Mouse (Mus musculus) liver, embryonic 14.5 days (tissue): ENCODE measurements around the gene Ssbp3. TPM values are rescaled to one million over a fixed set of nuclear protein-coding genes. Genes with fewer than 3 reads are reported as not detected.

ENCODE experiments used
- ATAC-seq: fragments of 200-750 bp; cut with Nextera tagmentation; 2 replicates; pipeline ENCODE4 v1.8.0; 2017; ENCODE audit warnings: moderate number of reproducible peaks, mild to moderate bottlenecking, moderate library complexity; ENCODE audit not compliant: insufficient read depth
- DNase-seq, 3 experiments: peaks; one replicate each; pipeline ENCODE4 v3.0.0-alpha.2; 2012 to 2013; ENCODE audit warnings: low read depth in 3 of 3, low spot score in 3 of 3
- H3K27ac ChIP-seq: fragments of 300-500 bp; sonication (generic); 2 replicates; pipeline ENCODE4 v1.5.1; 2014; ENCODE audit warnings: moderate library complexity, mild to moderate bottlenecking, control low read depth, inconsistent platforms
- H3K27me3 ChIP-seq: fragments of 300-500 bp; sonication (generic); 2 replicates; pipeline ENCODE4 v1.6.1; 2014; ENCODE audit warnings: mild to moderate bottlenecking, low read length, moderate library complexity; ENCODE audit not compliant: control insufficient read depth, insufficient read depth
- H3K36me3 ChIP-seq: fragments of 300-500 bp; sonication (generic); replicated peaks from 2 replicates; pipeline ENCODE4 v1.6.1; 2014; ENCODE audit warnings: low read depth; ENCODE audit not compliant: control insufficient read depth, insufficient read depth
- H3K4me1 ChIP-seq, 2 experiments: fragments of 200-500 bp in 1 of 2; fragments of 300-500 bp in 1 of 2; sonication (generic) in 1 of 2; replicated peaks; 2 replicates each; pipeline ENCODE4 v1.6.1; 2012 to 2014; ENCODE audit warnings: antibody characterized with exemption in 1 of 2, inconsistent platforms in 1 of 2, low read length in 1 of 2; ENCODE audit not compliant: control insufficient read depth in 2 of 2, insufficient read depth in 2 of 2
- H3K4me2 ChIP-seq: fragments of 300-500 bp; sonication (generic); 2 replicates; pipeline ENCODE4 v1.6.1; 2014; ENCODE audit warnings: low read depth, mild to moderate bottlenecking, control low read depth, moderate library complexity
- H3K4me3 ChIP-seq, 2 experiments: fragments of 200-500 bp in 1 of 2; fragments of 300-500 bp in 1 of 2; sonication (generic) in 1 of 2; 2 replicates each; pipeline ENCODE4 v1.5.1; 2012 to 2014; ENCODE audit warnings: low read depth in 2 of 2, low read length in 2 of 2, mild to moderate bottlenecking in 2 of 2, control low read depth in 1 of 2, inconsistent platforms in 1 of 2, moderate library complexity in 1 of 2; ENCODE audit not compliant: insufficient read depth in 1 of 2
- H3K9ac ChIP-seq: fragments of 300-500 bp; sonication (generic); replicated peaks from 2 replicates; pipeline ENCODE4 v1.6.1; 2014; ENCODE audit warnings: mild to moderate bottlenecking, control low read depth, moderate library complexity
- H3K9me3 ChIP-seq: fragments of 300-500 bp; sonication (generic); 2 replicates; pipeline ENCODE4 v1.6.1; 2016; ENCODE audit warnings: low read length, mixed read lengths; ENCODE audit not compliant: control insufficient read depth
- CTCF ChIP-seq: IDR thresholded peaks from 2 replicates; pipeline ENCODE4 v1.5.1; 2016; ENCODE audit warnings: antibody characterized with exemption, low read depth, control low read depth
- EP300 ChIP-seq: IDR thresholded peaks from 2 replicates; pipeline ENCODE4 v1.6.1; 2016; ENCODE audit warnings: antibody characterized with exemption, low read depth
- WGBS: fragments of 180-500 bp; shearing (Covaris S2); extraction: QIAGEN DNeasy Blood & Tissue Kit; methylation state at CpG from one replicate; pipeline ENCODE4 v1.1.7; 2014; ENCODE audit not compliant: insufficient replicate concordance; 5-methylcytosine and 5-hydroxymethylcytosine counted together
- polyA plus RNA-seq, 2 experiments: library from polyadenylated mRNA; depleted of rRNA in 1 of 2; stranded (reverse) in 1 of 2; unstranded in 1 of 2; fragments of >200 nt; fragmentation: Nextera tagmentation in 1 of 2; extraction: Ambion mirVana in 1 of 2; gene quantifications; 2 replicates each; pipeline versions ENCODE4 v1.2.1 to v1.2.3; 2012 to 2014

Ssbp3 gene
- polyA plus RNA-seq, 2 experiments: 33.0 to 52.1 TPM

DNA sequence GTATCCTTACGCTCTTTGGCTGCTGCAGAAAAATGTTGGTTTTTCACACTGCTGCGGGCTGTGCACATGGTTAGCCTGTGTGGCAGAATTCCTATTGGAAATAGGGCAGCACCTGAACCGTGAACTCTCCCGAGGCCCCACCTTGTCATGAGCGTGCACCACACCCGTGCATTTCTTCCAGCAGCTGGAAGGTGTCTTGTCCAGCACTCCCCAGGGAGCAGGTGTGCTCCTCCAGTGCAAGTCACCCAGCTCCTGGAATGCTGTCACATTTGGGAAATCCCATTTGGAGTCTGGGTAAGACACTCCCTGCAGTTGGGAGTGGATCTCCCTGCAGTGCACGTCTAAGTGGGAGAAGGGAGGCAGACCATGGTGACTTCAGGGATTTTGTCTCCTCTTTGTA is 38.0 kb downstream of the Ssbp3 start:
- no peak for ATAC-seq
- TF ChIP-seq EP300 (no peak), CTCF (no peak)
- no peaks in the 10 kb centered on the region; the same call in 1 of the 2 replicates for H3K36me3 ChIP-seq
- DNase-seq: no peak
- H3K4me2 ChIP-seq: no peak overlapping the region
- no peaks in the 10 kb centered on the region for H3K27me3 ChIP-seq
- no peak overlapping the region for H3K4me3 ChIP-seq
- no peak overlapping the region for H3K9ac ChIP-seq
- no peaks in the 10 kb centered on the region for H3K9me3 ChIP-seq
- H3K4me1 ChIP-seq: peaks cover 0 to 16% of the 10 kb centered on the region in 2 experiments
- 71% methylated on average over 7 of the region's 7 CpGs for WGBS
- H3K27ac ChIP-seq: no peak overlapping the region

DNA sequence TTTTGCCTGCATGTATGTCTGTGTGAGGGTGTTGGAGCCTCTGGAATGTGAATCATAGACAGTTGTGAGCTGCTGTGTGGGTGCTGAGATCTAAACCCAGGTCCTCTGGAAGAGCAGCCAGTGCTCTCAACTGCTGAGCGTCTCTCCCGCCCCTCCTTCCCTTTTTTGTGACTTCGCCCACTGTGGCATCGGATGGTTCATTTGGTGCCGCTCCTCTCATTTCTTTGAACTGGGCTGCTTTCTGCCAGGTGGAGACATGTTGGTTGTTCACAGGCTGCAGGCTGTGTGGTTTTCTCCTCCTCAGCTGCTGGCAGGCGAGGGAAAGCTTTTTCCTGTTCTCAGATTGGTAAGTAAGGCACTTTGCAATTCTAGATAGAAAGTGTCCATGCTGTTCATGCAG is 38.7 kb downstream of the Ssbp3 start:
- no peak overlapping the region for H3K27ac ChIP-seq
- H3K36me3 ChIP-seq: peaks cover 6% of the 10 kb centered on the region
- no peak overlapping the region for H3K9ac ChIP-seq
- no peaks in the 10 kb centered on the region for H3K9me3 ChIP-seq
- TF ChIP-seq CTCF (no peak), EP300 (no peak)
- 25% methylated on average over 6 of the region's 6 CpGs for WGBS
- no peak for DNase-seq
- no peak overlapping the region for H3K4me3 ChIP-seq
- H3K27me3 ChIP-seq: no peaks in the 10 kb centered on the region
- peaks cover 0 to 16% of the 10 kb centered on the region in 2 experiments for H3K4me1 ChIP-seq
- no peak for ATAC-seq
- H3K4me2 ChIP-seq: no peak overlapping the region

DNA sequence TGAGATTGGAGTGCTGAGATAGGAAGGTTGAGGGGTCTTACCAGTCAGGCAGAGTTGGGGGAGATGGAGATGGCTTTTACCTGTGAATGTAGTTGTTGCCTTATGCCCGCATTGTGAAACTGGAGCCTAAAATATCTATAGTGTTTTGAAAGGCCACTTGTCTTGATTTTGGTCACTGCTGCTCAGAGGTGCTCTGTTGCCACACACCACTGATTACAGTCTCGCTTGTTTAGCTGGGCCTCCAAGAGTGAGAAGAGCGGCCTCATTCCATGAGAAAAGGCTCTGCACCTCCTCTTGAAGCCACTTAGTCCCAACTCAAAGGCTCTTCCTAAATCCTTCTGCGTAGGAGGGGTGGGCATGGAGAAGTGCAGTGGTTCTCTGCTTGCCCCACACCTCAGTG is 40.3 kb downstream of the Ssbp3 start:
- no peaks in the 10 kb centered on the region for H3K27me3 ChIP-seq
- H3K4me1 ChIP-seq: peaks cover under 1 to 24% of the 10 kb centered on the region in 2 experiments
- ATAC-seq: no peak
- peaks cover 9% of the 10 kb centered on the region for H3K36me3 ChIP-seq
- 74% methylated on average over 4 of the region's 4 CpGs for WGBS
- no peaks in the 10 kb centered on the region for H3K9me3 ChIP-seq
- H3K4me2 ChIP-seq: no peak overlapping the region
- no peak overlapping the region for H3K9ac ChIP-seq
- no peak overlapping the region for H3K4me3 ChIP-seq
- DNase-seq: no peak
- TF ChIP-seq CTCF (no peak), EP300 (no peak)
- H3K27ac ChIP-seq: no peak overlapping the region

DNA sequence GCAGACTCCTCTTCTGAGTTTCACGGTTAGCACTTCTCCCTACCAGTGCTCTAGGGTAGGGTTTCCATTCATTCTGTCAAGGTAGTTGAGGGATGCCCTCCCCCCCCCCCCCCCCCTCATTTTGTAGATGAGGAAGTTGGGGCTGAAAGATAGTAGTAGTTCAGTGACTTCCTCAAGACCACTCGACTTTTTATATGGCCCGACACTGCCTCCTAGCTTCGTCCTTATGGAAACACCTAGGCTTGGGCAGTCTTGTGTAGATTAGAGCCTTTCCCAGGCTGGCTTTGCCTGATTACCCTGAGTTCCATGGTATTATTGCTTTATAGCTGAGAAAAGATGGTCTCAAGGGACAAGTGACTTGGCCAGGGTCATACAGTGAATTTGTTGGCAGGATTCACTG is 41.0 kb downstream of the Ssbp3 start:
- DNase-seq: peak in 1 of 3 experiments; percentile 41
- Histone ChIP-seq H3K27ac (no peak overlapping the region), H3K4me2 (no peak overlapping the region), H3K4me1 (peaks cover 3 to 31% of the 10 kb centered on the region in 2 experiments), H3K9ac (no peak overlapping the region), H3K36me3 (peaks cover 9% of the 10 kb centered on the region), H3K4me3 (no peak overlapping the region), H3K9me3 (no peaks in the 10 kb centered on the region), H3K27me3 (no peaks in the 10 kb centered on the region)
- peak; percentile 22; the same call in 1 of the 2 replicates for ATAC-seq
- WGBS: 7% methylated on average over 4 of the region's 4 CpGs
- TF ChIP-seq CTCF (peak; percentile 61), EP300 (no peak)

DNA sequence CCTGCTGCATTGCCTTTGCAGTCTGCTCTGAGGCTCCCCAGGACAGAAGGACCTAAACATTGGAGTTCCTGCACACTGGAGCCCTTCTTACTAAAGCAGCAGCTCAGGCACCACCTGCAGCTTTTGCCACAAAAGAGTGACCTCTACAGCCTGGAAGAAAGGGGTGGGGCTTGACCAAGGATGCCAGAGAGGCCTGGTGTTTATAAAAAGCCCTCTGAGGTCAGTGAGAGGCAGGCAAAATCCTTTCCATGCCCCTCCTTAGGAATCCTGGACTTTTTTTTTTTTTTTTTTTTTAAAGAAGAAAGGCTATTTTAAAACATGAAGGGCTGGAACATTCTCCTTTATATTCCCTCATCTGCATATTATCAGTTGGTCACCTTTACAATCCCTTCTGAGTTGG is 42.7 kb downstream of the Ssbp3 start:
- no peak overlapping the region for H3K4me2 ChIP-seq
- ATAC-seq (no peak), DNase-seq (no peak)
- H3K4me1 ChIP-seq: peaks cover 6 to 43% of the 10 kb centered on the region in 2 experiments
- peaks cover 9% of the 10 kb centered on the region for H3K36me3 ChIP-seq
- H3K9me3 ChIP-seq: no peaks in the 10 kb centered on the region
- TF ChIP-seq EP300 (no peak), CTCF (no peak)
- no peak overlapping the region for H3K9ac ChIP-seq
- H3K27ac ChIP-seq: no peak overlapping the region
- no peak overlapping the region for H3K4me3 ChIP-seq
- H3K27me3 ChIP-seq: no peaks in the 10 kb centered on the region

DNA sequence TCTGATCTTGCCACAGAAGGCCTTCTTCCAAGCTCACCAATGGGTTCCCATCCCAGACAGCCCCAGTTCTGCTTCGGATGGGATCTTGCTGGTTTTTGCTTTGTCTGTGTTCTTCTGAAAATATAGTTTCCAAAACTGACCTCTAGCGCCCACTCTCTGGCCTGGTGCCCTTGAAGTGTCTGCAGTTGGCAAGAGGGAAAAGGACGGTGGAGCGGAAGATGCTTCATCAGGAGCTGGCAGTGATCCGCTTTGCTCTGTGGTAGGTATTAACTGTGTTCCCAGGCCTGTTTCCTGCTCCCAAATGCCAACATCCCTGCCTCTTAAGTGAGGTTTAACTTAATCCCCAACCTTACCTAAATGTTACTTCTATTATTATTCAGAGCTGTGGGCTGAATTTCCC is 43.3 kb downstream of the Ssbp3 start:
- no peak for DNase-seq
- Histone ChIP-seq H3K27me3 (no peaks in the 10 kb centered on the region), H3K9ac (no peak overlapping the region), H3K36me3 (peaks cover 9% of the 10 kb centered on the region), H3K4me2 (no peak overlapping the region), H3K9me3 (no peaks in the 10 kb centered on the region), H3K27ac (no peak overlapping the region), H3K4me1 (peaks cover 6 to 45% of the 10 kb centered on the region in 2 experiments), H3K4me3 (no peak overlapping the region)
- 92% methylated on average over 5 of the region's 5 CpGs for WGBS
- TF ChIP-seq EP300: no peak
- TF ChIP-seq CTCF: no peak
- no peak for ATAC-seq
